Mouse (Mus musculus) layer of hippocampus, postnatal 10 days (tissue): ENCODE data around the gene Gabrg2. TPM values are rescaled to one million over a fixed set of nuclear protein-coding genes. Genes with fewer than 3 reads are reported as not detected.
A peak's percentile ranks its signal among the peaks of the same experiment; 100 is the strongest.

ENCODE experiments used
- DNase-seq, 2 experiments: peaks; one replicate each; pipeline ENCODE4 v3.0.0; 2021; ENCODE audit warnings: low spot score in 2 of 2
- long read RNA-seq: library from polyadenylated mRNA; stranded (forward); transcript quantifications from one replicate; pipeline ENCODE4 v2.0.0, GENCODE M21; 2023
- total RNA-seq, 2 experiments: library from RNA; stranded (reverse); gene quantifications; 2 replicates each; pipeline ENCODE4 v1.2.3; 2021

The Gabrg2 gene
- 100 to 1,000 TPM; 138 to 145 TPM for total RNA-seq
- long read RNA-seq, full-length matches to known transcripts, result 109 of 134 reads
- long read RNA-seq, partial matches to known transcripts, result 14 of 134 reads
- long read RNA-seq, other reads (novel, unspliced or antisense), result 11 of 134 reads

DNA sequence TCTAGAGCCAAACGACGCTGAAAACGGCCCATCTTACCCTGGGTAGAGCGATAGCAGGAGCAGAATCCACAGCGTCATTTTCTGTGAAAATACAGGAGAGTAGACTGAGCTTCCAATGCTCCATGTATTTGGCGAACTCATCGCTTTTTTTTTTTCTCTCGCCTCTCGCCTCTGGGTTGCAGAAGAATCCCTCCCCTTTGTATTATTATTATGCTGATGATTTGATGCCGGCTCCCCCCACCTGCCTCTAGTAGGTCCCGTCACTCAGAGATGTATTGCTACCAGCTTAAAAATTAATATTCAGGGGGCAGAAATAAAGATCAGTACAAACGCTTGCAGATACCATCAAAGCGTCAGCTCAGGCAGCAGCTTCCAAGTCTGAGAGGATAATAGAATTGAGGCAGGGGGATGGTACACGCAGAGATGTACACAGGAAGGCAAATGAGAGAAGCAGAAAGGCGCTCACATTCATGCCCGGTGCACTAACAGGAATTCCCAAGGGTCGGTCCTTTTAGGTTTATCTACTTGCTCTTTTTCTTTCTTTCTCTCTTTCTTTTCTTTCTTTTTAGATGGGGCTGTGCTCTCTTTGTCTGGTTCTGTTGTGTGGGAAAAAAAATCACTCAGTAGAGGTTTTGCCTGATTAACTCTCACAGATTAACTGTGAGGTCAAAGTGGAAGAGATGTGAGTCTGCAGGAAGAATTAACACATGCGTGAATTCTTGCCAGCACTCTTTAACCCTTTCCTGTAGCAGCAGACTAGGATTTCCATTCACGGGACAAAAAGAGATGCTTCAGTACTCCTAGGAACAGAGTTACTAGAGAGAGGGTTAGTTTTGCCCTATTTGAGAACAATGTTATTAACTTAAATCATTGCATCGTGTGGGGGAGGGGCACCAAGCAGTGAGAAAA, at the start of gene Gabrg2:
Gene Gabrg2, minus strand, starts transcription at position 668 of the 909 bp plus-strand sequence.
- DNase-seq, result peak; percentile 40 to 47

DNA sequence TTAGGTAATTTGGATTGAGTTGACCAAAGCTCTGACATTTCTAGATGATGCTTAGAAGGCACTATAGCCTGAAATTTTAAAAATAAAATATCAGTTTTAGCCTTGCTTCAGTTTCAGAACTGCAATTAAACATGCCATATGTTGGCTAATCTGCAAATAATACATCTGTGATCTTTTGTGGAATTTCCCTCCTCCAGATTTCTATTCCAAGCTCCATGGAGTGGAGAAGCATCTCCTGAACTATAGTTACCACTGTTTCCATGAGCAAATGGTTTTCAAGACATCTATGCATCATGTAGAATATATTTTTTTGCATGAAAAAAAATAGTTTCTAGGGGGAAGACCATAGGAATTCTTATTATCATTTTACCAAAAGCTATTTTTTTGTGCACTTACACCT, 47.5 kb upstream of the Gabrg2 start:
- DNase-seq, result no peak

- peak; percentile 60 to 75 for DNase-seq
Observed at GRCm38 (mm10) chr11:41999468-41999881, 1.2 kb downstream of the Gabrg2 start.

DNA sequence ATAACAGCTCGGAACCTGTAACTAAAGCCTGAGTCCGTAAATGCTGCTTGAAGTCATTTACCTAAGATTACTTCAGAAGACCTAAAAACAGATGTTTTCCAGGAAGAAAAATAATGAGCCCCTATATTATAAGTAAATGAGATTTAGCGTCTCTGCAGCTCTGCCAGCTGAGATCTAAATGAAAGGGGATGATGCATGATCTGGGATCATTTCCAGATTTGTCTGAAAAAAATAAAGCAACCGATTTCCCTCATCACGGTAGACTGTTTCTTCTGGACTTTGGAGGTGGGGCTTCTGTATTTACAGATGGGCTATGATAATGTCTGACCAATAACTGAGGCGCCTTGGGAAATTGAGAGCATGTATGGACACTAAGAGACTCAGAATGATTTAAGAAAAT, 20.5 kb downstream of the Gabrg2 start:
- no peak for DNase-seq

DNA sequence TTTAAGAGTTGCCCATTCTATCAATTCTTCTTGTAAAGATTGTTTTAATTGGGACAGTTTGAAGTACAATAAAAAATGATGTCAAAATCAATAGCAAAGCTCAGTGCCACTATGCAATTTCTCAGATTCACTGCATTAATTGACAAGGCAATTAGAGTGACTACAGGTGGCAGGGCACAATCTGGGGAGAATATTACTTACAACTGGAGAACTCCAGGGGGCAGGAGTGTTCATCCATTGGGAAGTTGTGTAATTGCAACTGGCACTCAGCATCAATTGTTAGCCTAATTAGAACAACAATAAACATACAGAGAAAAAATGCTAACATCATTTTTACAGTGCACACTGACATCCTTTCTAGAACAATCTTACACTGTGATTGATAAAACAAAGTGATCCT, 32.1 kb downstream of the Gabrg2 start:
- DNase-seq, result no peak

GRCm38 (mm10) chr11:41962706-41963105, 38.0 kb downstream of the Gabrg2 start:
- no peak for DNase-seq

DNA sequence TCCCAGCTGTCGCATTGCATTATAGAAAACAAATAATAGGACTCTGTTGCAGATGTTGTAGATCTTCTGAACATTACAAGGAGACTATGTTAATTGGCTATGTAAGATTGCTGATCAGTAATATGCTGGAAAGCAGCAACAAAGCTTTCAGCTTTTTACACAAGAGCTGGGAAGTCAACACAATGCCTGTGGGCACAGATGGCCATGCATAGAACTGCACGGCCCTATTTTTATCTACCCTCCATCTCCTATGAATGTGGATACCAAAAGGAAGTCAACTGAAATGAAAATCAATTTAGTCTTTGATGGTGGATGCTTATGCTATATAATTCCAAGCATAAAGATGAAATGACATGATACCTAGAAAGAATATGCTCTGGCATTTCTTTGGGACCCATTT, 47.1 kb downstream of the Gabrg2 start:
- no peak for DNase-seq

- DNase-seq, result no peak
Observed at GRCm38 (mm10) chr11:41951898-41952297, 48.8 kb downstream of the Gabrg2 start.

GRCm38 (mm10) chr11:41945471-41945870, 55.2 kb downstream of the Gabrg2 start:
- no peak for DNase-seq

DNA sequence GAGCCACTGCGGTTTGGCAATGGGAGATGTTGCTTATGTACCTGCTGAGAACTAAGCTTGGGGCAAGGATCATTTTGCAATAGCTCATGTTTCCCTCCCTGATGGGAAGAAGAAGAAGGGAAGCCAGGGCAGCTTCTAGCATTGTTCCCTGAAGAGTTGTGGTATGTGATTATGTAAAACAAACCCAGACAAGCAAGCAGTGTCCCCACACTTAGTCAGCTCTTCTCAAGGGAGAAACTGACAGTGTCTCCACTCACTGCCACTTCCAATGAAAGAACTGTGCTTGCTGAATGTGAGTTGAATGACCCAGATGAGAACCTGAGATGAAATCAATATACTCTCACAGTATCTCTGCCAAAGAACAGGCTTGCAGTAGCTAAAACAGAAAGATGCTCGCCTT, 62.7 kb downstream of the Gabrg2 start:
- DNase-seq, result no peak

GRCm38 (mm10) chr11:41918864-41919263, 81.8 kb downstream of the Gabrg2 start:
- DNase-seq, result no peak

DNA sequence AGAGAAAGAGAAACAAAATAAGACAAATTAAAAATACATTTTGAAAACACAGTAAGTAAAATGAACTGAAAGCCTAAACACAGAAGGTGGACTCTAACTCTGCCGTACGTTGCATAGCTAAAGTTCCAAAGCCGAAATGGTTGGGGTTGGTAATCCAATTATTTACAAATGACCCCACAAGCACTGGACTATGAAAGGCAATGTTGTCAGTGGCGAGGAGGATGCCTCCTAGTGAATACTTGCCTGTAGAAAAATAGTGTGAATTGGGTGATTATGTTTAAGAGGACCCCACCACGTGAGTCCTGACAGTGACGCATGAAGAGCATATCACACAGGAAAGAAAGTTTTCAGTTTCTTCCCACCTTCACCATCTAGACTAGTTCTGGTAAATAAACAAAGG, 86.6 kb downstream of the Gabrg2 start:
- DNase-seq, result no peak

DNA sequence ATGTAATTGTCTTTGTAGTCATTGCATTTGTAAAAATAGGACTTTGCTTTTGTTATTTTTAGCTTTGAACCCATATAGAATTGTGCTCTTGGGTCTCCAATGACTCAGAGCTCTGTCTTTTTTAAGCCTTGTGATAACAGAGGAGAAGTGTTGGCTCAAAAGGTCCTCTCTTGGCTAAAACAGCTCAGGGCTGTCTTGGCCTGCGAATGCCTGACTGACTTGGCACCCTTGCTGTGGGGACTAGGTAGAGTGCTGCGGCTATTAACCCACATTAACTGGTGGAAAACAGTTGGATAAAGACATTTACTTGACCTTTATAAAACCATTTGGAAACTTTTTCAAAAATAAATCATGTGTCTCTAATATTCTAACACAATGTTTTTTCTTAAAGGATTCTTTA, 97.0 kb downstream of the Gabrg2 start:
- DNase-seq, result no peak

Other genes with a start within 250 kb of the Gabrg2 start
- gene Gabra1, start 182.1 kb upstream of the Gabrg2 start, total RNA-seq, result 100 to 1,000 TPM; 227 to 272 TPM